Mouse (Mus musculus) kidney, postnatal 0 days (tissue): ENCODE data around the gene Hmga1. TPM values are rescaled to one million over a fixed set of nuclear protein-coding genes. Genes with fewer than 3 reads are reported as not detected.

Experiments used
- ATAC-seq: fragments of 200-750 bp; cut with Nextera tagmentation; replicated peaks from 2 replicates; pipeline ENCODE4 v1.8.0; 2017; ENCODE audit warnings: low read depth, moderate number of reproducible peaks, moderate TSS enrichment, moderate library complexity; ENCODE audit not compliant: low FRiP score
- DNase-seq: peaks from one replicate; pipeline ENCODE4 v3.0.0-alpha.2; 2016; ENCODE audit warnings: low spot score
- H3K27ac ChIP-seq: fragments of 300-500 bp; sonication (generic); 2 replicates; pipeline ENCODE4 v1.5.1; 2014; ENCODE audit warnings: mild to moderate bottlenecking
- H3K27me3 ChIP-seq: fragments of 300-500 bp; sonication (generic); 2 replicates; pipeline ENCODE4 v1.6.1; 2014; ENCODE audit warnings: low read length, mixed read lengths; ENCODE audit not compliant: insufficient read depth
- H3K36me3 ChIP-seq: fragments of 300-500 bp; sonication (generic); 2 replicates; pipeline ENCODE4 v1.6.1; 2014; ENCODE audit warnings: low read length, mixed read lengths; ENCODE audit not compliant: insufficient read depth
- H3K4me1 ChIP-seq: fragments of 300-500 bp; sonication (generic); replicated peaks from 2 replicates; pipeline ENCODE4 v1.6.1; 2014; ENCODE audit warnings: antibody characterized with exemption, low read length, mixed read lengths; ENCODE audit not compliant: insufficient read depth
- H3K4me2 ChIP-seq: fragments of 300-500 bp; sonication (generic); 2 replicates; pipeline ENCODE4 v1.6.1; 2014; ENCODE audit warnings: mild to moderate bottlenecking, low read length, moderate library complexity, mixed read lengths
- H3K4me3 ChIP-seq: fragments of 300-500 bp; sonication (generic); replicated peaks from 2 replicates; pipeline ENCODE4 v1.5.1; 2014; ENCODE audit warnings: low read depth, low read length
- H3K9ac ChIP-seq: fragments of 300-500 bp; sonication (generic); 2 replicates; pipeline ENCODE4 v1.6.1; 2014; ENCODE audit warnings: low read depth, low read length
- H3K9me3 ChIP-seq: fragments of 300-500 bp; sonication (generic); replicated peaks from 2 replicates; pipeline ENCODE4 v1.6.1; 2016; ENCODE audit warnings: low read length, inconsistent platforms, mixed read lengths
- CTCF ChIP-seq: IDR thresholded peaks from 2 replicates; pipeline ENCODE4 v1.5.1; 2016; ENCODE audit warnings: antibody characterized with exemption, low read depth, mild to moderate bottlenecking, moderate library complexity
- WGBS: fragments of 180-500 bp; shearing (Covaris S2); extraction: QIAGEN DNeasy Blood & Tissue Kit; methylation state at CpG from one replicate; pipeline ENCODE4 v1.1.7; 2014; 5-methylcytosine and 5-hydroxymethylcytosine counted together
- polyA plus RNA-seq: library from polyadenylated mRNA; unstranded; fragments of >200 nt; fragmentation: Nextera tagmentation; extraction: Ambion mirVana; gene quantifications from 2 replicates; pipeline ENCODE4 v1.2.1, GENCODE M21; 2015

Hmga1 gene
- polyA plus RNA-seq, 1 experiment from 2014 or later: 131 TPM

DNA sequence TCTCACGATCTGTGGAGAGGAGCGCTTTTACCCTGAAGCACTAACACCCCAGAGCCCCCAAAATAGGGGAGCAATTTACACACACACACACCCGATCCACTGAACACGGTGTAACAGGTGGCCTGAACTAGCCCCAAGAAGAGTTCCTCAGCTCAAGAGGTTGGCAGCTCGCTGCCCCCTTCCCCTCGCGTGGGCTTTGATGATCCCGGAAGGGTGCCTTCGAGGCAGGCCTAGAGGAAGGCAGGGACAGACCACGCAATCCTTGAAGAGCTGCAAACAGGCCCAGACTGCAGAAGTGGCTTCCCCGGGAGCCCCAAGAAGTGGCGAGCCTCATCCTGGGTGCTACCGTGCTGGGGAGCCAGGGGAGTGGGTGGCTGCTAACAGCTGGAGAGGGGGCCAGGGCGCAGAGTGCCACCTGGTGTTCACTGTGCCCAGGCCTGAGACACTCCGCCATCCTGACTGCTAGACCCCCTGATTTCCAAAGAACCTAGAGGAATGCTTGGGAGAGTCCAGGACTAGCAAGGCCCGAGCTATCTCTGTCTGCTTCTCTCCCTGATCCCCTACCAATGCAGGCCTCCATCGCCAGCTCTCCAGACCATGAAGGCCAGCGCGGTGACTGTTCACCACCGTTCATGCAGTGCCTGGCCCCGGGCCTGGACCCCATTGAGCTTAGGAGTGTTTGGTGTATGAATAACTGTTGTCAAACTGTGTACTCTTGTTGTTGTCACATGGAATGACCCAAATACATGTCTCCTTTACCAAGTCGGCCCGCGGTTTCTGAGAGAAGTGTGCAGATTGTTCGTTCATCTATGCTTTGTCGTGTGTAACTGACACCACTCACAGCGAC is 42.2 kb upstream of the Hmga1 start:
- H3K27me3 ChIP-seq: peaks cover 64% of the 10 kb centered on the region
- no peak overlapping the region for H3K4me3 ChIP-seq
- H3K4me2 ChIP-seq: peak overlapping the region; percentile 98
- H3K36me3 ChIP-seq: no peaks in the 10 kb centered on the region
- peaks cover 10% of the 10 kb centered on the region; the same call in 1 of the 2 replicates for H3K4me1 ChIP-seq
- H3K27ac ChIP-seq: no peak overlapping the region
- no peak overlapping the region for H3K9ac ChIP-seq
- TF ChIP-seq CTCF: peak; percentile 64
- ATAC-seq (no peak), DNase-seq (peak; percentile 41)
- WGBS: 32% methylated on average over 27 of the region's 27 CpGs
- H3K9me3 ChIP-seq: no peaks in the 10 kb centered on the region

GRCm38 (mm10) chr17:27518296-27518695 is 38.0 kb upstream of the Hmga1 start:
- peaks cover 55% of the 10 kb centered on the region for H3K27me3 ChIP-seq
- DNase-seq (no peak), ATAC-seq (no peak)
- H3K27ac ChIP-seq: no peak overlapping the region
- no peak for TF ChIP-seq CTCF
- H3K36me3 ChIP-seq: no peaks in the 10 kb centered on the region
- no peak overlapping the region for H3K4me2 ChIP-seq
- no peaks in the 10 kb centered on the region; the same call in 1 of the 2 replicates for H3K4me1 ChIP-seq
- no peak overlapping the region for H3K4me3 ChIP-seq
- no peaks in the 10 kb centered on the region for H3K9me3 ChIP-seq
- 19% methylated on average over 9 of the region's 9 CpGs for WGBS
- no peak overlapping the region for H3K9ac ChIP-seq

- no peaks in the 10 kb centered on the region for H3K36me3 ChIP-seq
- no peak overlapping the region for H3K9ac ChIP-seq
- ATAC-seq (no peak), DNase-seq (no peak)
- peaks cover 49% of the 10 kb centered on the region for H3K27me3 ChIP-seq
- no peak overlapping the region for H3K4me2 ChIP-seq
- no peak for TF ChIP-seq CTCF
- no peak overlapping the region for H3K27ac ChIP-seq
- H3K9me3 ChIP-seq: no peaks in the 10 kb centered on the region
- H3K4me1 ChIP-seq: no peaks in the 10 kb centered on the region
- 50% methylated on average over 15 of the region's 15 CpGs for WGBS
- no peak overlapping the region for H3K4me3 ChIP-seq
Measured at GRCm38 (mm10) chr17:27518700-27519595, 37.3 kb upstream of the Hmga1 start.

- Histone ChIP-seq H3K27me3 (peaks cover 34% of the 10 kb centered on the region), H3K4me2 (no peak overlapping the region), H3K36me3 (no peaks in the 10 kb centered on the region), H3K9me3 (no peaks in the 10 kb centered on the region), H3K9ac (no peak overlapping the region), H3K27ac (no peak overlapping the region), H3K4me1 (no peaks in the 10 kb centered on the region), H3K4me3 (no peak overlapping the region)
- WGBS: under 1% methylated on average over 27 of the region's 27 CpGs
- TF ChIP-seq CTCF: peak; percentile 98
- peak; percentile 63 for DNase-seq
- ATAC-seq: 0 out of 2 replicates have a peak, but pooled peaks have one; percentile 45
Measured at GRCm38 (mm10) chr17:27520557-27520956, 35.7 kb upstream of the Hmga1 start.

- H3K4me1 ChIP-seq: no peaks in the 10 kb centered on the region
- no peak for TF ChIP-seq CTCF
- ATAC-seq: no peak
- H3K27me3 ChIP-seq: peaks cover 29% of the 10 kb centered on the region
- no peak within 1 kb of the TSS for H3K27ac ChIP-seq
- 71% methylated on average over 5 of the region's 5 CpGs for WGBS
- no peak within 1 kb of the TSS for H3K9ac ChIP-seq
- H3K4me2 ChIP-seq: no peak within 1 kb of the TSS
- H3K4me3 ChIP-seq: no peak within 1 kb of the TSS
- DNase-seq: no peak
- H3K9me3 ChIP-seq: no peaks in the 10 kb centered on the region
- H3K36me3 ChIP-seq: no peaks in the 10 kb centered on the region
Measured at GRCm38 (mm10) chr17:27521303-27521702, 35.0 kb upstream of the Hmga1 start, which contains the start of gene Grm4. Gene Grm4, minus strand, starts transcription at chr17:27521403.

DNA sequence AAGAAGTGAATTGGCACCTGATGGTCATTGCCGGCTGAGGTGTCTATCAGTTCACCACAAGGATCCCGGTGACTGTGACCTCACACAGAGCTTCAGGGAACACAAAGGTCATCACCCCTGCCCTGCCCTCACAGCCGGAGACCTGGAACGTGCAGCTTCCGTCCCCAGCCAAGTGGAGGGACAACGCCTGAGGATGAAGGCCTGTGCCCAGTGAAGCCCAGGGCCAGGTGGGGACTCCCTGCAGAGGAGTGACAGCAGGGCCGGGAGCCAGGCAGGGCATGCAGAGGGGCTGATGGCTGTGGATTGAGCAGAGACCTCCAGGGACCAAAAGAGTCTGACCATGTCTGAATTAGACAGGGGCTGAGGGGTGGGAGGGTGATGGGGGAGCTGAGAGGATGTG is 33.2 kb upstream of the Hmga1 start:
- Histone ChIP-seq H3K4me2 (no peak overlapping the region), H3K9me3 (no peaks in the 10 kb centered on the region), H3K36me3 (no peaks in the 10 kb centered on the region), H3K4me1 (no peaks in the 10 kb centered on the region), H3K4me3 (no peak overlapping the region), H3K27me3 (peaks cover 20% of the 10 kb centered on the region; the same call in 1 of the 2 replicates), H3K27ac (no peak overlapping the region), H3K9ac (no peak overlapping the region)
- DNase-seq (no peak), ATAC-seq (no peak)
- WGBS: 57% methylated on average over 7 of the region's 7 CpGs
- TF ChIP-seq CTCF: no peak
